Mouse (Mus musculus) CH12.LX (cell line): ENCODE results near the gene Pkn2.

Experiments
- BHLHE40 ChIP-seq: IDR thresholded peaks from 2 replicates; pipeline ENCODE4 v1.6.1; 2011; ENCODE audit warnings: mild to moderate bottlenecking, low read depth, low read length, improper control_type of control experiment
- CHD1 ChIP-seq: IDR thresholded peaks from 2 replicates; pipeline ENCODE4 v1.6.1; 2012; ENCODE audit warnings: low read depth, low read length, improper control_type of control experiment, inconsistent platforms
- CTCF ChIP-seq, 2 experiments: IDR thresholded peaks in 1 of 2; conservative IDR thresholded peaks in 1 of 2; 2 replicates each; pipeline ENCODE4 v1.5.1; 2011 to 2012; ENCODE audit warnings: low read depth in 2 of 2, low read length in 2 of 2, improper control_type of control experiment in 1 of 2, inconsistent platforms in 1 of 2, mild to moderate bottlenecking in 1 of 2, moderate library complexity in 1 of 2
- E2F4 ChIP-seq: IDR thresholded peaks from 2 replicates; pipeline ENCODE4 v1.6.1; 2011; ENCODE audit warnings: low read depth, low read length, improper control_type of control experiment; ENCODE audit not compliant: insufficient replicate concordance
- EP300 ChIP-seq: IDR thresholded peaks from 2 replicates; pipeline ENCODE4 v1.6.1; 2011; ENCODE audit warnings: low read length, improper control_type of control experiment
- KAT2A ChIP-seq: IDR thresholded peaks from 2 replicates; pipeline ENCODE4 v1.6.1; 2012; ENCODE audit warnings: low read length, improper control_type of control experiment, inconsistent platforms; ENCODE audit not compliant: insufficient replicate concordance
- MEF2A ChIP-seq: IDR thresholded peaks from 2 replicates; pipeline ENCODE4 v1.6.1; 2014; ENCODE audit warnings: low read depth, mild to moderate bottlenecking, inconsistent platforms, low read length, improper control_type of control experiment, borderline replicate concordance
- POLR2A ChIP-seq: IDR thresholded peaks from 2 replicates; pipeline ENCODE4 v1.6.1; 2011; ENCODE audit warnings: low read depth, mild to moderate bottlenecking, improper control_type of control experiment, low read length
- SMC3 ChIP-seq: IDR thresholded peaks from 2 replicates; pipeline ENCODE4 v1.6.1; 2011; ENCODE audit warnings: low read depth, low read length, improper control_type of control experiment
- TBP ChIP-seq: conservative IDR thresholded peaks from 2 replicates; pipeline ENCODE4 v1.6.1; 2011; ENCODE audit warnings: low read depth, low read length, improper control_type of control experiment
- TCF12 ChIP-seq: IDR thresholded peaks from 2 replicates; pipeline ENCODE4 v1.6.1; 2014; ENCODE audit warnings: low read depth, mild to moderate bottlenecking, inconsistent platforms, low read length, improper control_type of control experiment
- USF1 ChIP-seq: IDR thresholded peaks from 2 replicates; pipeline ENCODE4 v1.6.1; 2014; ENCODE audit warnings: low read depth, mild to moderate bottlenecking, inconsistent platforms, low read length, improper control_type of control experiment
- ZNF384 ChIP-seq: IDR thresholded peaks from 2 replicates; pipeline ENCODE4 v1.6.1; 2012; ENCODE audit warnings: low read depth, low read length, improper control_type of control experiment, inconsistent platforms

- no peak for TF ChIP-seq CTCF (conservative IDR thresholded peaks at IDR 0.05 in 1 of 2, IDR thresholded peaks at IDR 0.05 in 1 of 2; ENCODE audit: low read depth in 2 of 2, low read length in 2 of 2)
- TF ChIP-seq MEF2A, result no peak
- TF ChIP-seq CHD1, result no peak
- no peak for TF ChIP-seq EP300
- TF ChIP-seq E2F4, result no peak
- no peak for TF ChIP-seq BHLHE40
- TF ChIP-seq TCF12, result no peak
- no peak for TF ChIP-seq POLR2A
- TF ChIP-seq TBP, result no peak
- TF ChIP-seq SMC3, result no peak
- peak; percentile 70 for TF ChIP-seq ZNF384
- TF ChIP-seq KAT2A, result no peak
- TF ChIP-seq USF1, result no peak
Observed at GRCm38 (mm10) chr3:142855961-142856472, 25.8 kb downstream of the Pkn2 start.
